Mouse (Mus musculus): ENCODE results near the gene Sfrp2.

GRCm38 (mm10) chr3:83736980-83737379 is 29.1 kb upstream of the Sfrp2 start:
- TF ChIP-seq CTCF (IDR thresholded peaks at IDR 0.05; ENCODE audit: control insufficient read depth, insufficient read depth, insufficient read length), result no peak
- TF ChIP-seq MYOG (IDR thresholded peaks at IDR 0.05; ENCODE audit: control insufficient read depth, extremely low read depth, insufficient read length), result no peak
- TF ChIP-seq MAX (IDR thresholded peaks at IDR 0.05), result no peak
- TF ChIP-seq MYOD1 (IDR thresholded peaks at IDR 0.05; ENCODE audit: control insufficient read depth, insufficient read length, low read depth), result no peak
- TF ChIP-seq CEBPB (IDR thresholded peaks at IDR 0.05; ENCODE audit: low read depth), result no peak

All from C2C12 (cell line).